Mouse (Mus musculus): ENCODE measurements around the gene Slxl1.
"Not testable (repeated sequence)": the region's sequence is repeated elsewhere in the genome, so short reads cannot be mapped to it uniquely, and the experiment has no call there.

Gene Slxl1

DNA sequence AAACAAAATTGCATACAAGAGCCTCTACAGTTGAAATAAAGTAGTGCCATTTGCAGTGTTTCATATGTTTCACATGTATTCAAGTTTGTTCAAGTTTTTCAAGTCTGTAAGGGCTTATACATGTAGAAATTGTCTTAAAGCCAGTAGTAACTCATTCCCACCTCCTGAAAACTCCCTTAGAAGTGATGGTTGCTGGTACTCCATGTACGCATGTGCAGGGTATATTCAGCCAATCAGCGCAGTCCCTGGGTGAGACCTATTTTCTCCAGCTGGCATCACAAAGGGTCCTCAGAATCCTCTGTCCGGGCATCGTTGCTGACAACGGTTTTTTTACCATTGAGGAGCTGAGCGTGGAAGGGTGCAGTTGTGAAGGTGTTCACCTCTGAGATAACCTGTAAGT, at the start of gene Slxl1:
Gene Slxl1, plus strand, starts transcription at position 301 of the 400 bp plus-strand sequence.
- DNase-seq (ENCODE audit: low spot score), result not testable (repeated sequence)

All from lung, postnatal 25 days (tissue).